Mouse (Mus musculus): ENCODE measurements around the gene Gm20826. TPM values are rescaled to one million over a fixed set of nuclear protein-coding genes. Genes with fewer than 3 reads are reported as not detected.
"Not testable (repeated sequence)": the region's sequence is repeated elsewhere in the genome, so short reads cannot be mapped to it uniquely, and the experiment has no call there.

Gm20826 gene
- total RNA-seq (2021) = under 1 TPM in 1 of 2 experiments, not detected in 1; 0.11 TPM
- long read RNA-seq, experiment 1 = 0 reads
- long read RNA-seq, experiment 2 = 0 reads

DNA sequence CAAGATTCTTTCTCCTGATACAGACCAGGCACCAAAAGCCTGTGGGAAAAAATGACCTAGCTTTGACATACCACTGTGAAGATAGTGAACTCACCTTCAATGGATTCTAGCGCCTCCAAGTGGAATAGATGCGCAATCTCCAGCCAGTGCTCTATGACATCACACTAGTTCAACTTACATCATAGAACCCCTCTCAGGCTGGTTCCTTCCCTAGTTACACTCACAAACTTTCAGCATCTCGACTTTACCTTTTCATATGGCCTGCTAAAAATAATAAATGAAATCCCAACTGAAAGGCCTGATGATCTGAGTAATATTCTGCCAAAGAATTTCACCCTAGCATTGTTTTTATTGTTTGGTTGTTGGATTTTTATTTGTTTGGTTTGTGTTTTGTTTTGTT lies at the start of gene Gm20826:
TSS of gene Gm20826 (minus strand) at position 101 of the 400 bp plus-strand sequence.
- intact Hi-C loops (cut with DNase I); DNase-seq (ENCODE audit: low spot score in 2 of 2): not testable (repeated sequence)

Other genes with a start within 250 kb of the Gm20826 start
- gene Gm21788, start 233.5 kb downstream of the Gm20826 start, total RNA-seq (2021) = not detected
- gene Gm28576, start 84.5 kb upstream of the Gm20826 start, total RNA-seq (2021) = not detected